Mouse (Mus musculus) hindbrain, embryonic 11.5 days (tissue): ENCODE data around the gene Med21. TPM values are rescaled to one million over a fixed set of nuclear protein-coding genes. Genes with fewer than 3 reads are reported as not detected.

Source experiments
- ATAC-seq: fragments of 200-750 bp; cut with Nextera tagmentation; 2 replicates; pipeline ENCODE4 v1.8.0; 2017; ENCODE audit warnings: mild to moderate bottlenecking, moderate TSS enrichment, moderate library complexity; ENCODE audit not compliant: low FRiP score
- DNase-seq: peaks from one replicate; pipeline ENCODE4 v3.0.0-alpha.2; 2015; ENCODE audit warnings: low spot score
- H3K27ac ChIP-seq: fragments of 300-500 bp; sonication (generic); 2 replicates; pipeline ENCODE4 v1.5.1; 2014; ENCODE audit warnings: mild to moderate bottlenecking, low read depth, low read length
- H3K27me3 ChIP-seq: fragments of 300-500 bp; sonication (generic); 2 replicates; pipeline ENCODE4 v1.6.1; 2014; ENCODE audit warnings: mild to moderate bottlenecking, low read length, moderate library complexity, mixed read lengths; ENCODE audit not compliant: control insufficient read depth, insufficient read depth
- H3K36me3 ChIP-seq: fragments of 300-500 bp; sonication (generic); 2 replicates; pipeline ENCODE4 v1.6.1; 2014; ENCODE audit warnings: mild to moderate bottlenecking, low read length, moderate library complexity, mixed read lengths; ENCODE audit not compliant: control insufficient read depth, insufficient read depth
- H3K4me1 ChIP-seq: fragments of 300-500 bp; sonication (generic); replicated peaks from 2 replicates; pipeline ENCODE4 v1.6.1; 2014; ENCODE audit warnings: low read length, mixed read lengths; ENCODE audit not compliant: control insufficient read depth, insufficient read depth
- H3K4me2 ChIP-seq: fragments of 300-500 bp; sonication (generic); replicated peaks from 2 replicates; pipeline ENCODE4 v1.6.1; 2014; ENCODE audit warnings: mild to moderate bottlenecking, low read depth, low read length
- H3K4me3 ChIP-seq: fragments of 300-500 bp; sonication (generic); 2 replicates; pipeline ENCODE4 v1.5.1; 2014; ENCODE audit warnings: low read depth, low read length
- H3K9ac ChIP-seq: fragments of 300-500 bp; sonication (generic); 2 replicates; pipeline ENCODE4 v1.6.1; 2014; ENCODE audit warnings: low read depth, low read length
- H3K9me3 ChIP-seq: fragments of 300-500 bp; sonication (generic); 2 replicates; pipeline ENCODE4 v1.6.1; 2016; ENCODE audit warnings: low read length; ENCODE audit not compliant: control insufficient read depth
- WGBS: fragments of 180-500 bp; shearing (Covaris S2); extraction: QIAGEN DNeasy Blood & Tissue Kit; methylation state at CpG from one replicate; pipeline ENCODE4 v1.1.7; 2014; 5-methylcytosine and 5-hydroxymethylcytosine counted together
- polyA plus RNA-seq: library from polyadenylated mRNA; unstranded; fragments of >200 nt; fragmentation: Nextera tagmentation; extraction: Ambion mirVana; gene quantifications from 2 replicates; pipeline ENCODE4 v1.2.1, GENCODE M21; 2014

The Med21 gene
- polyA plus RNA-seq, 1 experiment from 2014 or later: 132 TPM

GRCm38 (mm10) chr6:146683881-146684280, 41.5 kb downstream of the Med21 start:
- H3K36me3 ChIP-seq: no peaks in the 10 kb centered on the region

GRCm38 (mm10) chr6:146685781-146686308, 43.5 kb downstream of the Med21 start:
- no peak overlapping the region for H3K4me2 ChIP-seq
- H3K4me3 ChIP-seq: no peak overlapping the region
- H3K27me3 ChIP-seq: no peaks in the 10 kb centered on the region
- no peaks in the 10 kb centered on the region for H3K9me3 ChIP-seq
- H3K9ac ChIP-seq: no peak overlapping the region
- no peak overlapping the region for H3K27ac ChIP-seq
- peak; percentile 5 for DNase-seq
- H3K36me3 ChIP-seq: no peaks in the 10 kb centered on the region
- no peak for ATAC-seq
- no peaks in the 10 kb centered on the region for H3K4me1 ChIP-seq
- WGBS: 86% methylated on average over 17 of the region's 17 CpGs

More at GRCm38 (mm10) chr6:146683881-146684280, 41.5 kb downstream of the Med21 start:
- Histone ChIP-seq H3K27ac (no peak overlapping the region), H3K4me3 (no peak overlapping the region), H3K9me3 (no peaks in the 10 kb centered on the region), H3K9ac (no peak overlapping the region), H3K4me2 (no peak overlapping the region), H3K4me1 (no peaks in the 10 kb centered on the region), H3K27me3 (no peaks in the 10 kb centered on the region)
- WGBS: 81% methylated on average over 4 of the region's 4 CpGs
- no peak for DNase-seq
- ATAC-seq: no peak

- 82% methylated on average over 5 of the region's 5 CpGs for WGBS
- no peak overlapping the region for H3K27ac ChIP-seq
- no peak for ATAC-seq
- no peaks in the 10 kb centered on the region for H3K4me1 ChIP-seq
- H3K9me3 ChIP-seq: no peaks in the 10 kb centered on the region
- no peak for DNase-seq
- no peak overlapping the region for H3K4me3 ChIP-seq
- no peak overlapping the region for H3K4me2 ChIP-seq
- no peak overlapping the region for H3K9ac ChIP-seq
- no peaks in the 10 kb centered on the region for H3K36me3 ChIP-seq
- H3K27me3 ChIP-seq: no peaks in the 10 kb centered on the region
These were observed 44.3 kb downstream of the Med21 start for GRCm38 (mm10) chr6:146686463-146687196.

GRCm38 (mm10) chr6:146688010-146688409, 45.7 kb downstream of the Med21 start:
- DNase-seq (no peak), ATAC-seq (no peak)
- Histone ChIP-seq H3K36me3 (no peaks in the 10 kb centered on the region), H3K4me1 (no peaks in the 10 kb centered on the region), H3K4me3 (no peak overlapping the region), H3K27ac (no peak overlapping the region), H3K9me3 (no peaks in the 10 kb centered on the region), H3K4me2 (no peak overlapping the region), H3K27me3 (no peaks in the 10 kb centered on the region), H3K9ac (no peak overlapping the region)
- WGBS: 90% methylated on average over 7 of the region's 7 CpGs

- Histone ChIP-seq H3K4me2 (no peak overlapping the region), H3K9ac (no peak overlapping the region), H3K27me3 (no peaks in the 10 kb centered on the region), H3K36me3 (no peaks in the 10 kb centered on the region), H3K4me3 (no peak overlapping the region), H3K4me1 (no peaks in the 10 kb centered on the region), H3K27ac (no peak overlapping the region), H3K9me3 (no peaks in the 10 kb centered on the region)
- no peak for ATAC-seq
- WGBS: 88% methylated on average over 5 of the region's 5 CpGs
- no peak for DNase-seq
These were observed 46.5 kb downstream of the Med21 start for GRCm38 (mm10) chr6:146688861-146689260.

- Histone ChIP-seq H3K4me1 (no peaks in the 10 kb centered on the region), H3K27ac (no peak overlapping the region), H3K9me3 (no peaks in the 10 kb centered on the region), H3K4me2 (no peak overlapping the region), H3K4me3 (no peak overlapping the region), H3K36me3 (no peaks in the 10 kb centered on the region), H3K9ac (no peak overlapping the region), H3K27me3 (no peaks in the 10 kb centered on the region)
- ATAC-seq: no peak
- no peak for DNase-seq
- WGBS: 67% methylated on average over 5 of the region's 5 CpGs
These were observed 55.4 kb downstream of the Med21 start for GRCm38 (mm10) chr6:146697767-146698166.

GRCm38 (mm10) chr6:146698376-146698775, 56.0 kb downstream of the Med21 start:
- WGBS: 92% methylated on average over 4 of the region's 4 CpGs
- DNase-seq: no peak
- H3K27ac ChIP-seq: no peak overlapping the region
- H3K4me2 ChIP-seq: no peak overlapping the region
- no peaks in the 10 kb centered on the region for H3K9me3 ChIP-seq
- H3K4me3 ChIP-seq: no peak overlapping the region
- no peaks in the 10 kb centered on the region for H3K27me3 ChIP-seq
- no peaks in the 10 kb centered on the region for H3K4me1 ChIP-seq
- H3K36me3 ChIP-seq: no peaks in the 10 kb centered on the region
- ATAC-seq: no peak
- no peak overlapping the region for H3K9ac ChIP-seq
